Mouse (Mus musculus) left cerebral cortex, adult 2 months (tissue): ENCODE data around the gene Olfr622. TPM values are rescaled to one million over a fixed set of nuclear protein-coding genes. Genes with fewer than 3 reads are reported as not detected.

Experiments
- DNase-seq, 2 experiments: peaks; one replicate each; pipeline ENCODE4 v3.0.0; 2021 to 2022; ENCODE audit warnings: low spot score in 2 of 2, mixed read lengths in 1 of 2; ENCODE audit errors: extremely low spot score in 1 of 2
- H3K27ac ChIP-seq: fragments of 200-600 bp; 2 replicates; pipeline ENCODE4 v1.8.1; 2022
- H3K4me3 ChIP-seq: fragments of 200-600 bp; 2 replicates; pipeline ENCODE4 v1.8.1; 2022
- CTCF ChIP-seq: fragments of 200-600 bp; IDR thresholded peaks from 2 replicates; pipeline ENCODE4 v1.8.1; 2022; ENCODE audit warnings: antibody characterized with exemption, mild to moderate bottlenecking, moderate library complexity
- intact Hi-C: fragments of 180-260 bp; cut with DNase I; formaldehyde crosslinking; loops from one replicate; pipeline ENCODE4 v1.15.1; 2025
- long read RNA-seq, 2 experiments: library from polyadenylated mRNA; stranded (forward); transcript quantifications; one replicate each; pipeline ENCODE4 v2.0.0; 2021; ENCODE audit warnings: borderline mapping rate in 2 of 2
- total RNA-seq, 2 experiments: library from RNA; stranded (reverse); gene quantifications; 2 replicates each; pipeline ENCODE4 v1.2.3; 2021

Gene Olfr622
- total RNA-seq, result not detected
- long read RNA-seq, experiment 1, result 0 reads
- long read RNA-seq, experiment 2, result 0 reads

DNA sequence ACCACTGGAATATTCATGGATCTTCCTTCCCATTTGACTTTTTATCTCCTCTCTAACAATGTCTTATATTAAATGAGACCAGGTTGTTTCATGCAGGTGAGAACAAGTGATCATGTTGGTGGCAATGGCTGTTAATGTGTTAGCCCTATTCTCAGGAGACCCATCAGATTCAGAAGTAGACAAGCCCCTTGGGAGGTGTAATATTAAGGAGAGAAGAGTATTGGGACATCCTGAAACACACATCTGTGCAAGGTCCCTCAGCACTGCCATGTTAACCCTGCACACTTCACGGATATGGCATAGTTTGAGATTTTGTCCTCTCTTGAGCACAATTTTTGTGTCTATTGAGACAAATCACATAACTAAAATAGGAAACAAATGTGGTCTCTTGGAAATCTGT, at the start of gene Olfr622:
Gene Olfr622 (minus strand): TSS at position 101 of the 400 bp plus-strand sequence.
- no peak for TF ChIP-seq CTCF
- DNase-seq, result no peak
- Histone ChIP-seq H3K4me3 (no peak within 1 kb of the TSS), H3K27ac (no peak within 1 kb of the TSS)
- intact Hi-C loops, result no loop called here

DNA sequence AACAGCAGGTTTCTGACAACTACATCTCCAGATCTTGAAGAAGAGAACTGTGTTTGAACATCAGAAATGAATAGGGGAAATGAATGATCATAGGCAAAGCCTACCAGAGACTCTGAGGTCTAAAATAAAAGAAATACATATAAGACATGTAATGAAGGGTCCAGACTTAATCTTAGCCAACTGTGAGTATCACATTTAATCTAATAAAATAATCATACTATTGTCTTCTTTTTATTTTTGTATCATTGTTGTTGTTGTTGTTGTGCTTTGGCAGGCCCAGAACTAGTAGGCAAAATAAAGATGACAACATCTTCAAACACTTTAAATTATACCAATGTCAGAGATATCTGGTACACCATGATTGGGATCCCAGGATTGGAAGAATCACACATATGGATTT, 39.9 kb upstream of the Olfr622 start, which contains the start of gene Olfr625-ps1:
Gene Olfr625-ps1 (plus strand): TSS at position 301 of the 400 bp plus-strand sequence.
- Histone ChIP-seq H3K4me3 (no peak within 1 kb of the TSS), H3K27ac (no peak within 1 kb of the TSS)
- DNase-seq, result no peak
- TF ChIP-seq CTCF, result no peak
- intact Hi-C loops, result no loop called here

DNA sequence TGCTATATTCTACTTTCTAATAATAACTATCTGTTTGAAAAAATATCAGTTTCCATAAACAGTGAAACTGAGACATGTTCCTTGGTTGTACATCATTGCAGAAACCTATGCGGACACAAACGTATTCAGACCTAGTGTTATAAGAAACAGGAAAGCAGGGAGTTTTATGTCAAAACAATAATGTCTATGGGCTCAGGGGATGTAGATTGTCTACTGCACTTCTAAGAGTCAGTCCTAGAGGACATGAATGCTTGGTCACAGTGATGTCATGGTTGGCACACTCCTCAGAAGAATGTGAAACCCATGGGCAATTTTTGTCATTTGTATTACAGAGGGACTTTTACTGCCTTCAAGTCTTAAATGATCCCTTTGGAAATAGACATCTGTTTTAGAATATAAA, 28.6 kb upstream of the Olfr622 start, which contains the start of gene Olfr624:
Gene Olfr624 (minus strand): TSS at position 101 of the 400 bp plus-strand sequence.
- no peak for DNase-seq
- no peak for TF ChIP-seq CTCF

DNA sequence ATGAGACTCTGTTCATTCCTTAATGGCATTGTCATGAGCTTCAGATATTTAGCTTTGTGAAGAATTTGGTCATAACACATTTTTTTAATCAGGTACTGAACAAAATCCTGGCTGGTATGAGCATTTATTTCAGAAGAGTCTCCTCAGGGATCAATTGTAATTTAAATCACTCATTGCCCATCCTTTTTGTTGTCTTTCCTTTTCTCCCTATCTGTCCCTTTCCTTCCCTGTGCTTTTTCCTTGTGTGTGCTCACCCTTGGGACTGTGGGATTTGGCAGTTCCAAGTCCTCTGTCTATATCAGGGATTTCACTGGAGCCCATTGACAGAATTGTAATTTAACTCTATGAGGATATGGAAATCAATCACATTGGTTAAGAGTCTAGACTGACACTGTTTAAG, 21.1 kb upstream of the Olfr622 start, which contains the start of gene Olfr623:
Gene Olfr623 (minus strand): TSS at position 101 of the 400 bp plus-strand sequence.
- no peak within 1 kb of the TSS for H3K4me3 ChIP-seq
- no peak for DNase-seq
- no peak for TF ChIP-seq CTCF
- intact Hi-C loops, result no loop called here
- H3K27ac ChIP-seq, result no peak within 1 kb of the TSS

More for the DNA sequence above, 28.6 kb upstream of the Olfr622 start, which contains the start of gene Olfr624:
- intact Hi-C loops, result no loop called here
- no peak within 1 kb of the TSS for H3K27ac ChIP-seq
- no peak within 1 kb of the TSS for H3K4me3 ChIP-seq

DNA sequence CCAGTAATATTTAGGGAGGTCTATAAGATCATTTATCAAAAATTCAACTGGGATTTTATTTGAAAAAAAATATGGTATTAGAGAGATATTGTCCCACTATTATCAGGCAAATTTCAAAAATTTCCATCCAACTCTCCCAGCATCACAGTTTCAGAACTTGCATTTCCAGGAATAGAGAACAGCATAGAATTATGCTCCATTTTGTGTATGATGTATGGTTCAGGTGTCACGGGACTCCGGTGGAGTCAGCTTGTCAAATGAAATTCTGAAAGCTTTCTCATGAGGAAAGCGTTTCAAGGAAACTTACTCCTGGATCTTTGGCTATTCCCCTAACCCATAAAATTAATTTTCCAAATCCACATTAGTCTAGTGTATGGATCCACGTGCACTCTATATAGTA, 1.6 kb upstream of the Olfr622 start:
- intact Hi-C loops, result no loop called here
- no peak for TF ChIP-seq CTCF
- Histone ChIP-seq H3K27ac (no peak overlapping the region), H3K4me3 (no peak overlapping the region)
- DNase-seq, result no peak

DNA sequence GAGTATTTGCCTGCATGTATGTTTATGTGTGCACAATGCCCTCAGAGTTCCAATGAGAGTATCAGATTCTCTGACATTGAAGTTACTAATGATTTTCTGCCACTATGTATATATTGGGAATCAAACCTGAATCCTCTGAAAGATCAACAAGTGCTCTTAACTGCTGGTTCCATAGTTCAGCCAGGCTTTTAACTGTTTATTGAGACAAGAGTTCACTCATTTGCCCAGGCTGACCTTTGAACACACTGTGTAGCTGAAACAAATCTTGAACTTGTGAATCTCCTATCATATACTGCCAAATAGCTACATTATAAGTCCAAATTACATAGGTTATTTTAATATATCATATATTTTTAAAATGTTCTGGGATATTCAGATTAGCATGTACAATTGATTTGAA, 5.7 kb downstream of the Olfr622 start:
- DNase-seq, result no peak
- no peak for TF ChIP-seq CTCF
- H3K4me3 ChIP-seq, result no peak overlapping the region
- no peak overlapping the region for H3K27ac ChIP-seq
- intact Hi-C loops, result no loop called here

DNA sequence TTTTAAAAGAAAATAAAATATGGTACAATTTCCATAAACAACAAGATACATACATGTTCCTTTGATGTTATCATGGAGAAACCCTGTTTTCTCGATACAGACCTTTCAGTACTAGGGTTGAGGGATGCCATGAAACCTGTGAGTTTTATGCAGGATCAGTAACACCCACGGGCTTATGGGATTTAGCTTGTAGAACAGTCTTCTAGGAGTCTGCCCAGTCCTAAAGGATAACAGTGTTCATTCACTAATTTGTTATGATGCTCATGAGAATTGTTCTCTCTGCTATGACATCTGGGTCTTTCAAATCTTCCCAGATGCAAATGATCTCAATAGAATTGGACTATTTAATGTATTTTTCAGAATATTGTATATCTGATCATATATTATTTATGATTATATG, 30.1 kb downstream of the Olfr622 start, which contains the start of gene Olfr620:
Gene Olfr620 (minus strand): TSS at position 101 of the 400 bp plus-strand sequence.
- intact Hi-C loops, result no loop called here
- no peak within 1 kb of the TSS for H3K4me3 ChIP-seq
- H3K27ac ChIP-seq, result no peak within 1 kb of the TSS
- no peak for DNase-seq
- TF ChIP-seq CTCF, result no peak

DNA sequence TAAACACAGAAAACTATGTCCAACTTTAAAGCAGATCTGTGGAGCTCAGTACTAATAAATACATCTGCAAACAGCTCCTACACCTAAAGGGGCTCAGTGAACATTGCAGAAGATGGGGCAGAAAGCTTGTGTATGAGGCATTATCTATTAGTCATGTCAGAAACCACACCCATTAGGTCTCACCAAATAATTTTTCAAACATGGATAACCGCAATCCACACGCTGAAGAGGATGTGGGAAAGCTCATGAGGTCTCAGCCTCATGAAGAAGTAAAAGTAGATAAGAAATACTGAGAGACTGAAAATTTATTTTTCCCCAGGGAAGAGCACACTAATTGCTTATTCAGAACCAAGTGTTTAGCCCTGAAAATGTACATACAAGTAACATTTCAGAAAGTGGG, 35.1 kb downstream of the Olfr622 start:
- H3K4me3 ChIP-seq, result no peak overlapping the region
- DNase-seq, result no peak
- intact Hi-C loops, result no loop called here
- H3K27ac ChIP-seq, result no peak overlapping the region
- TF ChIP-seq CTCF, result no peak

DNA sequence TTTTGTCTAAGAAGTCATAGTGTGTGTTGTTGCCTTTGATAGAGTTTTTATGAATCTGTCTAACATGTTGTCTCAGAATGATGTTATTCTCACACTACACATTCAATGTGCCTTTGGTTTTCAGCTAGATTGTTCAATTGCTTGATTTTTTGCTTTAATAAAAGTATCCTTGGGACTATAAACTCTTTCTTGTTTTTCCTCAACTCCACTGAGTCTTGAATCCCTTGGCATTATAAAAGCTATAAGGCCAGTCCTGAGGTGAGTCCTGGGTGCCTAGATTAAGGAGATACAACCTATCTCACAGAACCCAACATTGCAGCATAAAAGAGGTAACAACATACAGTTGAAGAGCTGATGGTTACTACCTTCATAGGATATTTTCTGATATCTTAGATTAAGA, 42.2 kb downstream of the Olfr622 start, which contains the start of gene Olfr619:
Gene Olfr619 (plus strand): TSS at position 301 of the 400 bp plus-strand sequence.
- no peak for DNase-seq
- intact Hi-C loops, result no loop called here
- Histone ChIP-seq H3K27ac (no peak within 1 kb of the TSS), H3K4me3 (no peak within 1 kb of the TSS)
- no peak for TF ChIP-seq CTCF

DNA sequence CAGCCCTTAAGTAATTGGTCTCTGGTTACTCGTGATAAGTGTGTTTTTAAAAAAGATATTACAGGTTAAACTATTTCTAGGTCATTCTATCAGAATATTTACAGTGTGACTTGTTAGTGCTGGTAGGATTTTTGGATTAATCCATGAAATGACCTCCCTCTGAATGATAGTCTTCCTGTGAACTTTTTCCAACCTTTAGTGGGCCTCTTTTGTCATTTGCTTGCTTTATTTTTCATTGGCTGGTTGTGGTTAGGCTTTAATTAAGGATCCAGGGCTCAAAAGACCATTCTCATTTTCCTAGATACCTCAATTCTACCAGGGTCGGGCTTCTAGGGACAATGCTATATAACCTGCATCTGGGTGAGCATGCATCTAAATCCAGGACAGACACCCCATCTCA, 52.7 kb downstream of the Olfr622 start, which contains the start of gene Olfr618:
Gene Olfr618 (plus strand): TSS at position 301 of the 400 bp plus-strand sequence.
- intact Hi-C loops, result no loop called here
- no peak for TF ChIP-seq CTCF
- no peak within 1 kb of the TSS for H3K27ac ChIP-seq
- H3K4me3 ChIP-seq, result no peak within 1 kb of the TSS
- no peak for DNase-seq

Other genes with a start within 250 kb of the Olfr622 start
- gene Usp17lc, start 227.6 kb downstream of the Olfr622 start, total RNA-seq, result not detected
- not detected for gene Olfr605, start 197.3 kb downstream of the Olfr622 start, total RNA-seq
- not detected for gene Olfr606, start 193.7 kb downstream of the Olfr622 start, total RNA-seq
- gene Olfr607, start 178.6 kb downstream of the Olfr622 start, total RNA-seq, result not detected
- not detected for gene Olfr608, start 172.8 kb downstream of the Olfr622 start, total RNA-seq
- not detected for gene Olfr609, start 144.6 kb downstream of the Olfr622 start, total RNA-seq
- not detected for gene Olfr610, start 130.6 kb downstream of the Olfr622 start, total RNA-seq
- gene Olfr611, start 121.9 kb downstream of the Olfr622 start, total RNA-seq, result not detected
- gene Olfr612, start 100.0 kb downstream of the Olfr622 start, total RNA-seq, result not detected
- gene Olfr613, start 94.6 kb downstream of the Olfr622 start, total RNA-seq, result not detected
- not detected for gene Olfr615, start 86.6 kb downstream of the Olfr622 start, total RNA-seq
- gene Olfr616, start 73.6 kb downstream of the Olfr622 start, total RNA-seq, result not detected
- not detected for gene Olfr617, start 69.6 kb downstream of the Olfr622 start, total RNA-seq
- gene Olfr618, start 52.6 kb downstream of the Olfr622 start, total RNA-seq, result not detected
- gene Olfr619, start 42.1 kb downstream of the Olfr622 start, total RNA-seq, result not detected
- not detected for gene Olfr620, start 30.2 kb downstream of the Olfr622 start, total RNA-seq
- not detected for gene Olfr623, start 21.0 kb upstream of the Olfr622 start, total RNA-seq
- gene Olfr624, start 28.5 kb upstream of the Olfr622 start, total RNA-seq, result under 1 TPM in 1 of 2 experiments, not detected in 1; 0.07 TPM
- not detected for gene Olfr625-ps1, start 40.0 kb upstream of the Olfr622 start, total RNA-seq
- not detected for gene Olfr243, start 72.0 kb upstream of the Olfr622 start, total RNA-seq
- gene Olfr628, start 87.7 kb upstream of the Olfr622 start, total RNA-seq, result not detected
- not detected for gene Olfr629, start 102.2 kb upstream of the Olfr622 start, total RNA-seq
- gene Olfr630, start 114.6 kb upstream of the Olfr622 start, total RNA-seq, result not detected
- not detected for gene Olfr69, start 128.9 kb upstream of the Olfr622 start, total RNA-seq
- not detected for gene Olfr68, start 137.0 kb upstream of the Olfr622 start, total RNA-seq
- gene Olfr67, start 149.1 kb upstream of the Olfr622 start, total RNA-seq, result not detected
- 10 to 100 TPM; 29.5 to 36.6 TPM for gene Hbb-bt, start 171.3 kb upstream of the Olfr622 start, total RNA-seq
- gene Hbb-bs, start 185.4 kb upstream of the Olfr622 start, total RNA-seq, result 100 to 1,000 TPM; 305 to 339 TPM
- not detected for gene Hbb-bh2, start 197.8 kb upstream of the Olfr622 start, total RNA-seq
- gene Hbb-bh1, start 200.5 kb upstream of the Olfr622 start, total RNA-seq, result not detected
- gene Hbb-y, start 210.5 kb upstream of the Olfr622 start, total RNA-seq, result not detected
- gene Olfr66, start 243.6 kb upstream of the Olfr622 start, total RNA-seq, result not detected